Mouse (Mus musculus) bone marrow macrophage, adult 2 months (primary cell): ENCODE measurements around the gene Gm14226.

Source experiments
- CTCF ChIP-seq: IDR thresholded peaks from 2 replicates; pipeline ENCODE4 v1.5.1; 2012; ENCODE audit warnings: low read depth, mild to moderate bottlenecking, low read length, moderate library complexity
- POLR2A ChIP-seq: IDR thresholded peaks from 2 replicates; pipeline ENCODE4 v1.6.1; 2012; ENCODE audit warnings: mild to moderate bottlenecking, low read depth, low read length, borderline replicate concordance

- TF ChIP-seq CTCF (no peak), POLR2A (no peak)
These were observed 12.6 kb upstream of the Gm14226 start for GRCm38 (mm10) chr2:155005491-155005890.
